12 mouse cellular contexts compared by ENCODE assay signal in the genomic region with DNA sequence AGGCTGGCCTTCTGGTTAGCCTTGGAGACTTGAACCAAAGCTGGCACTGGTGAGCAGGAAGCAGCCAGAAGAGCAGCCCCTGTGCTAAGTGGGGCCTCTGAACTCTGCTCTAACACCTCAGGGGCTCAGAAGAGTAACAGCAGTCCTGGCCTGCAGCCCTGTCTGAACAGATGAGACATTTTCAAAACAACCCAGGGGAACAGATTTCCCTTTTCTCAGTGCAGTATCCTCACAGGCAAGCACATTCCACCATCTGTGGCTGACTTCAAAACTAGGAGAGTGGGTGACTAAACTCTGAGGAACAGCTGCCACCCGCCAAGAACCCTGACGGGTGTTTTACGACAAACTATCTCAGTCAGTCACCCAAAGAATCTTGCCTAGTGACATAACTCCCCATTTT. TPM values are rescaled to one million over a fixed set of nuclear protein-coding genes. Genes with fewer than 3 reads are reported as not detected.
A peak's percentile ranks its signal among the peaks of the same experiment; 100 is the strongest.
DNase-seq lines count a peak whose midpoint lies in the region; ATAC-seq lines count a peak whose summit lies in the region.
"Had no signal": no experiment of that assay in that cellular context is flagged by ENCODE, and none has a peak within 500 bp of the region (broad histone marks: within the 10 kb centered on the region; RNA-seq: fewer than 3 reads in every experiment).

No protein-coding gene starts in this region.

- H3K9me3 ChIP-seq in limb, embryonic 13.5 days: no peaks in the 10 kb centered on the region
- H3K9me3 ChIP-seq in limb, embryonic 10.5 days (replicated peaks): no peaks in the 10 kb centered on the region
- no peaks in the 10 kb centered on the region for H3K9me3 ChIP-seq in intestine, embryonic 16.5 days (ENCODE audit: control insufficient read depth, low read length)
- H3K9me3 ChIP-seq in liver, embryonic 11.5 days (ENCODE audit: control insufficient read depth, low read length): no peaks in the 10 kb centered on the region

- no peak for ATAC-seq in limb, embryonic 13.5 days (ENCODE audit: low FRiP score, low read depth)
- 0 out of 2 replicates have a peak, but pooled peaks have one; percentile 16 for ATAC-seq in intestine, embryonic 16.5 days
- ATAC-seq in liver, embryonic 11.5 days (replicated peaks; ENCODE audit: low FRiP score): no peak

- peaks cover 2% of the 10 kb centered on the region; the same call in 1 of the 2 replicates for H3K36me3 ChIP-seq in limb, embryonic 13.5 days
- peaks cover 22% of the 10 kb centered on the region; the same call in 1 of the 2 replicates for H3K36me3 ChIP-seq in limb, embryonic 10.5 days
- H3K36me3 ChIP-seq in intestine, embryonic 16.5 days (ENCODE audit: control insufficient read depth, insufficient read depth, low read length): no peaks in the 10 kb centered on the region
- no peaks in the 10 kb centered on the region for H3K36me3 ChIP-seq in liver, embryonic 11.5 days (ENCODE audit: control insufficient read depth, insufficient read depth, low read length)

- no peaks in the 10 kb centered on the region for H3K4me1 ChIP-seq in limb, embryonic 13.5 days
- H3K4me1 ChIP-seq in limb, embryonic 10.5 days: no peaks in the 10 kb centered on the region
- no peaks in the 10 kb centered on the region for H3K4me1 ChIP-seq in intestine, embryonic 16.5 days (ENCODE audit: control insufficient read depth, insufficient read depth, low read length)
- no peaks in the 10 kb centered on the region for H3K4me1 ChIP-seq in liver, embryonic 11.5 days (replicated peaks; ENCODE audit: control insufficient read depth, insufficient read depth, low read length)

- intact Hi-C loops in left cerebral cortex, postnatal 10 days (cut with DNase I): loop anchor here (5.0 kb wide), 1 partner anchor 303 kb away; no protein-coding TSS in a partner anchor

- no peak for DNase-seq in limb, embryonic 10.5 days (ENCODE audit: low spot score)
- peak; percentile 32 to 53 for DNase-seq in left cerebral cortex, postnatal 10 days (ENCODE audit: extremely low spot score in 1 of 2, low spot score in 2 of 2)
- DNase-seq in right cerebral cortex, postnatal 25 days: peak; percentile 45
- no peak for DNase-seq in liver, embryonic 11.5 days (ENCODE audit: low spot score)
- no peak for DNase-seq in heart, adult 18-20 months
- DNase-seq in thymus, postnatal 10 days (ENCODE audit: low spot score in 2 of 2): no peak
- DNase-seq: gastrocnemius, postnatal 14 days; heart, postnatal 10 days had no signal

- 0 out of 2 replicates have a peak overlapping the region, but pooled peaks have one; percentile 1 for H3K9ac ChIP-seq in limb, embryonic 13.5 days
- no peak overlapping the region for H3K9ac ChIP-seq in intestine, embryonic 16.5 days (ENCODE audit: low read depth, low read length)
- no peak overlapping the region for H3K9ac ChIP-seq in liver, embryonic 11.5 days (ENCODE audit: low read depth, low read length)

- WGBS in limb, embryonic 13.5 days: 67% methylated on average over 3 of the region's 3 CpGs
- 88% methylated on average over 3 of the region's 3 CpGs for WGBS in limb, embryonic 10.5 days
- WGBS in intestine, embryonic 16.5 days: 66% methylated on average over 3 of the region's 3 CpGs
- 90% methylated on average over 3 of the region's 3 CpGs for WGBS in liver, embryonic 11.5 days

- no peak overlapping the region for H3K4me2 ChIP-seq in limb, embryonic 13.5 days (replicated peaks)
- no peak overlapping the region for H3K4me2 ChIP-seq in intestine, embryonic 16.5 days (ENCODE audit: low read depth, low read length)
- no peak overlapping the region for H3K4me2 ChIP-seq in liver, embryonic 11.5 days

- no peaks in the 10 kb centered on the region for H3K27me3 ChIP-seq in limb, embryonic 13.5 days
- no peaks in the 10 kb centered on the region for H3K27me3 ChIP-seq in limb, embryonic 10.5 days (ENCODE audit: low read depth, poor library complexity, severe bottlenecking)
- no peaks in the 10 kb centered on the region for H3K27me3 ChIP-seq in intestine, embryonic 16.5 days (replicated peaks; ENCODE audit: control insufficient read depth, insufficient read depth, low read length)
- no peaks in the 10 kb centered on the region for H3K27me3 ChIP-seq in liver, embryonic 11.5 days (replicated peaks; ENCODE audit: control insufficient read depth, insufficient read depth, low read length)
- H3K27me3 ChIP-seq: CH12.LX had no signal

- no peak overlapping the region for H3K27ac ChIP-seq in limb, embryonic 13.5 days
- H3K27ac ChIP-seq in limb, embryonic 10.5 days: no peak overlapping the region
- no peak overlapping the region for H3K27ac ChIP-seq in intestine, embryonic 16.5 days (ENCODE audit: low read length)
- H3K27ac ChIP-seq in liver, embryonic 11.5 days (ENCODE audit: low read depth, low read length): no peak overlapping the region

- no peak overlapping the region for H3K4me3 ChIP-seq in limb, embryonic 13.5 days
- H3K4me3 ChIP-seq in limb, embryonic 10.5 days: no peak overlapping the region
- H3K4me3 ChIP-seq in intestine, embryonic 16.5 days (ENCODE audit: low read length): no peak overlapping the region
- H3K4me3 ChIP-seq in liver, embryonic 11.5 days (ENCODE audit: low read depth, low read length): no peak overlapping the region

RNA-seq across cellular contexts. Expression of a gene that starts 11.6 kb away (rescaled TPM):
- polyA plus RNA-seq in limb, embryonic 13.5 days (2015; fragmentation: Nextera tagmentation; extraction: Ambion mirVana): 6.8 and 7.9 TPM in 2 replicates
- 10.5 and 13.4 TPM in 2 replicates for polyA plus RNA-seq in limb, embryonic 10.5 days (2016; fragmentation: Nextera tagmentation; extraction: Ambion mirVana)
- 5.1 and 7.3 TPM in 2 replicates for polyA plus RNA-seq in intestine, embryonic 16.5 days (2015; fragmentation: Nextera tagmentation; extraction: Ambion mirVana)
- total RNA-seq in left cerebral cortex, postnatal 10 days (2021): 10 to 100 TPM; 10.4 to 12.9 TPM
- polyA plus RNA-seq in liver, embryonic 11.5 days (2014; fragmentation: Nextera tagmentation; extraction: Ambion mirVana): 5.2 and 5.3 TPM in 2 replicates
- under 1 TPM; 0.30 to 0.59 TPM for total RNA-seq in heart, adult 18-20 months (2021)

RNA-seq across cellular contexts. Expression of a gene that starts 20.8 kb away (rescaled TPM):
- polyA plus RNA-seq in limb, embryonic 13.5 days (2015; fragmentation: Nextera tagmentation; extraction: Ambion mirVana): 2.9 and 3.2 TPM in 2 replicates
- polyA plus RNA-seq in limb, embryonic 10.5 days (2016; fragmentation: Nextera tagmentation; extraction: Ambion mirVana): 1.0 and 1.3 TPM in 2 replicates
- 29.9 and 31.6 TPM in 2 replicates for polyA plus RNA-seq in intestine, embryonic 16.5 days (2015; fragmentation: Nextera tagmentation; extraction: Ambion mirVana)
- total RNA-seq in left cerebral cortex, postnatal 10 days (2021): under 1 TPM; 0.32 to 0.45 TPM
- polyA plus RNA-seq in liver, embryonic 11.5 days (2014; fragmentation: Nextera tagmentation; extraction: Ambion mirVana): 0.48 and 0.99 TPM in 2 replicates
- total RNA-seq in heart, adult 18-20 months (2021): under 1 TPM in 1 of 2 experiments, not detected in 1; 0.23 TPM

RNA-seq across cellular contexts. Expression of a gene that starts 24.0 kb away (rescaled TPM):
- polyA plus RNA-seq in limb, embryonic 13.5 days (2015; fragmentation: Nextera tagmentation; extraction: Ambion mirVana): not detected in 2 replicates
- not detected in 2 replicates for polyA plus RNA-seq in limb, embryonic 10.5 days (2016; fragmentation: Nextera tagmentation; extraction: Ambion mirVana)
- not detected in 2 replicates for polyA plus RNA-seq in intestine, embryonic 16.5 days (2015; fragmentation: Nextera tagmentation; extraction: Ambion mirVana)
- not detected for total RNA-seq in left cerebral cortex, postnatal 10 days (2021)
- not detected in 2 replicates for polyA plus RNA-seq in liver, embryonic 11.5 days (2014; fragmentation: Nextera tagmentation; extraction: Ambion mirVana)
- not detected for total RNA-seq in heart, adult 18-20 months (2021)
- total RNA-seq: gastrocnemius, postnatal 14 days; heart, postnatal 10 days had no signal
- polyA plus RNA-seq: stomach, embryonic 14.5 days had no signal

RNA-seq across cellular contexts. Expression of a gene that starts 44.2 kb away (rescaled TPM):
- 14.7 and 14.8 TPM in 2 replicates for polyA plus RNA-seq in limb, embryonic 13.5 days (2015; fragmentation: Nextera tagmentation; extraction: Ambion mirVana)
- 11.7 and 13.5 TPM in 2 replicates for polyA plus RNA-seq in limb, embryonic 10.5 days (2016; fragmentation: Nextera tagmentation; extraction: Ambion mirVana)
- 115 and 118 TPM in 2 replicates for polyA plus RNA-seq in intestine, embryonic 16.5 days (2015; fragmentation: Nextera tagmentation; extraction: Ambion mirVana)
- total RNA-seq in left cerebral cortex, postnatal 10 days (2021): 1 to 10 TPM; 8.3 to 8.4 TPM
- polyA plus RNA-seq in liver, embryonic 11.5 days (2014; fragmentation: Nextera tagmentation; extraction: Ambion mirVana): 10.1 and 10.9 TPM in 2 replicates
- 1 to 10 TPM; 3.4 to 4.0 TPM for total RNA-seq in heart, adult 18-20 months (2021)

RNA-seq across cellular contexts. Expression of a gene that starts 50.5 kb away (rescaled TPM):
- 27.0 and 27.9 TPM in 2 replicates for polyA plus RNA-seq in limb, embryonic 13.5 days (2015; fragmentation: Nextera tagmentation; extraction: Ambion mirVana)
- 38.4 and 38.6 TPM in 2 replicates for polyA plus RNA-seq in limb, embryonic 10.5 days (2016; fragmentation: Nextera tagmentation; extraction: Ambion mirVana)
- polyA plus RNA-seq in intestine, embryonic 16.5 days (2015; fragmentation: Nextera tagmentation; extraction: Ambion mirVana): 14.3 and 15.9 TPM in 2 replicates
- total RNA-seq in left cerebral cortex, postnatal 10 days (2021): 10 to 100 TPM; 13.1 to 13.7 TPM
- 30.7 and 30.8 TPM in 2 replicates for polyA plus RNA-seq in liver, embryonic 11.5 days (2014; fragmentation: Nextera tagmentation; extraction: Ambion mirVana)
- 10 to 100 TPM; 10.4 to 10.9 TPM for total RNA-seq in heart, adult 18-20 months (2021)

Comparison
In these comparisons a context has a peak if more than half of its experiments do, and no peak if none do; other contexts are left out.
1. DNase-seq: peak in left cerebral cortex, postnatal 10 days (2 of 2) and right cerebral cortex, postnatal 25 days (single experiment); none in limb, embryonic 10.5 days (single experiment), liver, embryonic 11.5 days (single experiment), heart, adult 18-20 months (0 of 2) and thymus, postnatal 10 days (0 of 2).